ENCODE assay signal across 20 mouse cellular contexts in genomic region chr12:102683979-102684378, GRCm38 (mm10). TPM values are rescaled to one million over a fixed set of nuclear protein-coding genes. Genes with fewer than 3 reads are reported as not detected.
DNase-seq lines count a peak whose midpoint lies in the region; ATAC-seq and TF ChIP-seq lines count a peak whose summit lies in the region.
"Had no signal": no experiment of that assay in that cellular context is flagged by ENCODE, and none has a peak within 500 bp of the region (broad histone marks: within the 10 kb centered on the region; RNA-seq: fewer than 3 reads in every experiment).

No protein-coding gene starts in this region.

- no peaks in the 10 kb centered on the region for H3K36me3 ChIP-seq in forebrain, embryonic 10.5 days (replicated peaks)
- H3K36me3 ChIP-seq in forebrain, embryonic 12.5 days (replicated peaks) = no peaks in the 10 kb centered on the region
- H3K36me3 ChIP-seq in midbrain, embryonic 10.5 days = no peaks in the 10 kb centered on the region
- no peaks in the 10 kb centered on the region for H3K36me3 ChIP-seq in midbrain, embryonic 16.5 days (ENCODE audit: control insufficient read depth, insufficient read depth, low read length)
- H3K36me3 ChIP-seq in forebrain, postnatal 0 days (ENCODE audit: insufficient read depth) = no peaks in the 10 kb centered on the region
- H3K36me3 ChIP-seq in midbrain, postnatal 0 days (ENCODE audit: insufficient read depth, low read length) = peaks cover 2% of the 10 kb centered on the region; the same call in 1 of the 2 replicates
- H3K36me3 ChIP-seq: limb, embryonic 15.5 days had no signal

- H3K4me1 ChIP-seq in forebrain, embryonic 10.5 days = peaks cover 52% of the 10 kb centered on the region
- peaks cover 35% of the 10 kb centered on the region for H3K4me1 ChIP-seq in forebrain, embryonic 12.5 days
- H3K4me1 ChIP-seq in midbrain, embryonic 10.5 days = peaks cover 46% of the 10 kb centered on the region
- peaks cover 22% of the 10 kb centered on the region for H3K4me1 ChIP-seq in midbrain, embryonic 16.5 days (ENCODE audit: control insufficient read depth, insufficient read depth, low read length)
- H3K4me1 ChIP-seq in forebrain, postnatal 0 days (ENCODE audit: insufficient read depth) = peaks cover 26% of the 10 kb centered on the region
- peaks cover 12% of the 10 kb centered on the region for H3K4me1 ChIP-seq in midbrain, postnatal 0 days (ENCODE audit: insufficient read depth, low read length)

- ATAC-seq in forebrain, embryonic 12.5 days (ENCODE audit: low FRiP score) = no peak
- ATAC-seq in midbrain, embryonic 16.5 days = no peak; the same call in 1 of the 2 replicates
- ATAC-seq in forebrain, postnatal 0 days = peak; percentile 72
- peak; percentile 38; the same call in 1 of the 2 replicates for ATAC-seq in midbrain, postnatal 0 days (ENCODE audit: low FRiP score)
- ATAC-seq in inflammation-experienced regulatory T-cells, adult 6 months = no peak

- DNase-seq in forebrain, embryonic 10.5 days (ENCODE audit: extremely low spot score, low spot score) = no peak
- DNase-seq in midbrain, embryonic 10.5 days (ENCODE audit: low spot score) = no peak
- peak; percentile 46 for DNase-seq in forebrain, postnatal 0 days
- DNase-seq in midbrain, postnatal 0 days (ENCODE audit: low spot score) = peak; percentile 48
- DNase-seq in kidney, adult 8-10 months = no peak
- DNase-seq: adrenal gland, postnatal 36 days; embryo, embryonic 11 days; heart, adult 2 months; heart, postnatal 14 days; kidney, adult 18-20 months; kidney, postnatal 4 days; lung, adult 18-20 months; lung, postnatal 36 days; right cerebral cortex, adult 18-20 months; thymus, postnatal 25 days had no signal

- no peak overlapping the region for H3K4me3 ChIP-seq in forebrain, embryonic 10.5 days
- no peak overlapping the region for H3K4me3 ChIP-seq in forebrain, embryonic 12.5 days (replicated peaks)
- no peak overlapping the region for H3K4me3 ChIP-seq in midbrain, embryonic 10.5 days
- no peak overlapping the region for H3K4me3 ChIP-seq in midbrain, embryonic 16.5 days (ENCODE audit: low read depth, low read length)
- no peak overlapping the region for H3K4me3 ChIP-seq in forebrain, postnatal 0 days (ENCODE audit: low read depth, low read length)
- H3K4me3 ChIP-seq in midbrain, postnatal 0 days (ENCODE audit: low read depth, low read length) = no peak overlapping the region
- H3K4me3 ChIP-seq: heart, adult 2 months; left cerebral cortex, adult 2 months; limb, embryonic 15.5 days had no signal

- H3K9me3 ChIP-seq in forebrain, embryonic 10.5 days = no peaks in the 10 kb centered on the region
- no peaks in the 10 kb centered on the region for H3K9me3 ChIP-seq in forebrain, embryonic 12.5 days
- H3K9me3 ChIP-seq in midbrain, embryonic 10.5 days (replicated peaks) = 0 out of 2 replicates have a peak, but pooled peaks cover 4% of the 10 kb centered on the region
- no peaks in the 10 kb centered on the region for H3K9me3 ChIP-seq in midbrain, embryonic 16.5 days (replicated peaks; ENCODE audit: control insufficient read depth, low read length, poor library complexity, severe bottlenecking)
- no peaks in the 10 kb centered on the region for H3K9me3 ChIP-seq in forebrain, postnatal 0 days (ENCODE audit: low read length)
- H3K9me3 ChIP-seq in midbrain, postnatal 0 days (ENCODE audit: low read length) = no peaks in the 10 kb centered on the region
- H3K9me3 ChIP-seq: limb, embryonic 15.5 days had no signal

- H3K4me2 ChIP-seq in forebrain, embryonic 12.5 days = no peak overlapping the region
- H3K4me2 ChIP-seq in midbrain, embryonic 16.5 days (ENCODE audit: low read length) = no peak overlapping the region
- no peak overlapping the region for H3K4me2 ChIP-seq in forebrain, postnatal 0 days (ENCODE audit: low read depth)
- no peak overlapping the region for H3K4me2 ChIP-seq in midbrain, postnatal 0 days (ENCODE audit: low read depth, low read length, poor library complexity, severe bottlenecking)
- H3K4me2 ChIP-seq: limb, embryonic 15.5 days had no signal

- H3K27ac ChIP-seq in forebrain, embryonic 10.5 days = peak overlapping the region; percentile 66; the same call in 1 of the 2 replicates
- no peak overlapping the region for H3K27ac ChIP-seq in forebrain, embryonic 12.5 days
- peak overlapping the region; percentile 38 for H3K27ac ChIP-seq in midbrain, embryonic 10.5 days (replicated peaks)
- H3K27ac ChIP-seq in midbrain, embryonic 16.5 days (ENCODE audit: low read length) = no peak overlapping the region
- H3K27ac ChIP-seq in forebrain, postnatal 0 days (ENCODE audit: low read depth, low read length) = peak overlapping the region; percentile 46; the same call in 1 of the 2 replicates
- H3K27ac ChIP-seq in midbrain, postnatal 0 days (ENCODE audit: low read depth, low read length) = no peak overlapping the region
- H3K27ac ChIP-seq: heart, adult 2 months; left cerebral cortex, adult 2 months; limb, embryonic 15.5 days had no signal

- H3K9ac ChIP-seq in forebrain, embryonic 12.5 days = no peak overlapping the region
- no peak overlapping the region for H3K9ac ChIP-seq in midbrain, embryonic 16.5 days (ENCODE audit: low read depth, low read length)
- no peak overlapping the region for H3K9ac ChIP-seq in forebrain, postnatal 0 days
- no peak overlapping the region for H3K9ac ChIP-seq in midbrain, postnatal 0 days (replicated peaks; ENCODE audit: low read length, poor library complexity, severe bottlenecking)
- H3K9ac ChIP-seq: limb, embryonic 15.5 days had no signal

- no peaks in the 10 kb centered on the region for H3K27me3 ChIP-seq in forebrain, embryonic 10.5 days (ENCODE audit: poor library complexity, severe bottlenecking)
- H3K27me3 ChIP-seq in forebrain, embryonic 12.5 days = no peaks in the 10 kb centered on the region
- H3K27me3 ChIP-seq in midbrain, embryonic 10.5 days (ENCODE audit: low read depth, poor library complexity, severe bottlenecking) = no peaks in the 10 kb centered on the region
- H3K27me3 ChIP-seq in midbrain, embryonic 16.5 days (ENCODE audit: control insufficient read depth, insufficient read depth, low read depth, low read length) = no peaks in the 10 kb centered on the region
- no peaks in the 10 kb centered on the region for H3K27me3 ChIP-seq in forebrain, postnatal 0 days (ENCODE audit: insufficient read depth, low read length)
- H3K27me3 ChIP-seq in midbrain, postnatal 0 days (ENCODE audit: insufficient read depth, low read length) = no peaks in the 10 kb centered on the region
- H3K27me3 ChIP-seq: limb, embryonic 15.5 days had no signal

- WGBS in forebrain, embryonic 10.5 days = 82% methylated on average over 5 of the region's 5 CpGs
- WGBS in forebrain, embryonic 12.5 days = 45% methylated on average over 5 of the region's 5 CpGs
- WGBS in midbrain, embryonic 10.5 days = 56% methylated on average over 5 of the region's 5 CpGs
- WGBS in midbrain, embryonic 16.5 days = 37% methylated on average over 5 of the region's 5 CpGs
- 32% methylated on average over 5 of the region's 5 CpGs for WGBS in forebrain, postnatal 0 days
- WGBS in midbrain, postnatal 0 days = 28% methylated on average over 5 of the region's 5 CpGs

- peak; percentile 12; the same call in 1 of the 2 replicates for TF ChIP-seq CTCF in forebrain, postnatal 0 days (IDR thresholded peaks at IDR 0.05; ENCODE audit: low read depth)
- TF ChIP-seq CTCF in midbrain, postnatal 0 days (IDR thresholded peaks at IDR 0.05) = no peak

RNA-seq across cellular contexts. Expression of gene Itpk1, which starts 20.8 kb away (rescaled TPM):
- 16.5 and 18.5 TPM in 2 replicates for polyA plus RNA-seq in forebrain, embryonic 10.5 days (2016; fragmentation: Nextera tagmentation; extraction: Ambion mirVana)
- 22.5 and 23.1 TPM in 2 replicates for polyA plus RNA-seq in forebrain, embryonic 12.5 days (2016; fragmentation: Nextera tagmentation; extraction: Ambion mirVana)
- 16.1 and 16.9 TPM in 2 replicates for polyA plus RNA-seq in midbrain, embryonic 10.5 days (2016; fragmentation: Nextera tagmentation; extraction: Ambion mirVana)
- 35.8 and 39.3 TPM in 2 replicates for polyA plus RNA-seq in midbrain, embryonic 16.5 days (2015; fragmentation: Nextera tagmentation; extraction: Ambion mirVana)
- total RNA-seq in forebrain, postnatal 0 days (2014; rRNA removed) = 47.5 and 66.5 TPM in 2 replicates
- polyA plus RNA-seq in forebrain, postnatal 0 days (2015; fragmentation: Nextera tagmentation; extraction: Ambion mirVana) = 47.6 and 50.8 TPM in 2 replicates
- 56.0 and 66.6 TPM in 2 replicates for total RNA-seq in midbrain, postnatal 0 days (2014; rRNA removed)
- 39.0 and 40.3 TPM in 2 replicates for polyA plus RNA-seq in midbrain, postnatal 0 days (2015; fragmentation: Nextera tagmentation; extraction: Ambion mirVana)
- 10 to 100 TPM; 13.4 to 31.0 (median 14.1) TPM for polyA plus RNA-seq in inflammation-experienced regulatory T-cells, adult 6 months (2017; shearing (Covaris generic))

RNA-seq across cellular contexts. Expression of gene Moap1, which starts 59.5 kb away (rescaled TPM):
- polyA plus RNA-seq in forebrain, embryonic 10.5 days (2016; fragmentation: Nextera tagmentation; extraction: Ambion mirVana) = 33.8 and 36.5 TPM in 2 replicates
- polyA plus RNA-seq in forebrain, embryonic 12.5 days (2016; fragmentation: Nextera tagmentation; extraction: Ambion mirVana) = 30.1 and 33.4 TPM in 2 replicates
- 38.4 and 44.6 TPM in 2 replicates for polyA plus RNA-seq in midbrain, embryonic 10.5 days (2016; fragmentation: Nextera tagmentation; extraction: Ambion mirVana)
- 76.2 and 78.4 TPM in 2 replicates for polyA plus RNA-seq in midbrain, embryonic 16.5 days (2015; fragmentation: Nextera tagmentation; extraction: Ambion mirVana)
- 35.0 and 47.2 TPM in 2 replicates for total RNA-seq in forebrain, postnatal 0 days (2014; rRNA removed)
- polyA plus RNA-seq in forebrain, postnatal 0 days (2015; fragmentation: Nextera tagmentation; extraction: Ambion mirVana) = 53.4 and 61.4 TPM in 2 replicates
- total RNA-seq in midbrain, postnatal 0 days (2014; rRNA removed) = 20.9 and 26.5 TPM in 2 replicates
- polyA plus RNA-seq in midbrain, postnatal 0 days (2015; fragmentation: Nextera tagmentation; extraction: Ambion mirVana) = 71.8 and 84.8 TPM in 2 replicates
- polyA plus RNA-seq in inflammation-experienced regulatory T-cells, adult 6 months (2017; shearing (Covaris generic)) = 1 to 10 TPM; 4.7 to 6.9 (median 6.2) TPM

RNA-seq across cellular contexts. Expression of gene Tmem251, which starts 59.6 kb away (rescaled TPM):
- 12.0 and 14.2 TPM in 2 replicates for polyA plus RNA-seq in forebrain, embryonic 10.5 days (2016; fragmentation: Nextera tagmentation; extraction: Ambion mirVana)
- polyA plus RNA-seq in forebrain, embryonic 12.5 days (2016; fragmentation: Nextera tagmentation; extraction: Ambion mirVana) = 12.0 and 12.4 TPM in 2 replicates
- 13.2 and 14.0 TPM in 2 replicates for polyA plus RNA-seq in midbrain, embryonic 10.5 days (2016; fragmentation: Nextera tagmentation; extraction: Ambion mirVana)
- polyA plus RNA-seq in midbrain, embryonic 16.5 days (2015; fragmentation: Nextera tagmentation; extraction: Ambion mirVana) = 10.8 and 11.3 TPM in 2 replicates
- total RNA-seq in forebrain, postnatal 0 days (2014; rRNA removed) = 5.7 and 6.0 TPM in 2 replicates
- 12.9 and 13.1 TPM in 2 replicates for polyA plus RNA-seq in forebrain, postnatal 0 days (2015; fragmentation: Nextera tagmentation; extraction: Ambion mirVana)
- 5.9 and 6.2 TPM in 2 replicates for total RNA-seq in midbrain, postnatal 0 days (2014; rRNA removed)
- polyA plus RNA-seq in midbrain, postnatal 0 days (2015; fragmentation: Nextera tagmentation; extraction: Ambion mirVana) = 11.9 and 12.3 TPM in 2 replicates
- 10 to 100 TPM in 1 of 3 experiments, 1 to 10 TPM in 2; 7.7 to 10.5 (median 9.7) TPM for polyA plus RNA-seq in inflammation-experienced regulatory T-cells, adult 6 months (2017; shearing (Covaris generic))

Comparison
In these comparisons a context has a peak if more than half of its experiments do, and no peak if none do; other contexts are left out.
1. DNase-seq: peak in forebrain, postnatal 0 days (single experiment) and midbrain, postnatal 0 days (single experiment); none in forebrain, embryonic 10.5 days (single experiment), midbrain, embryonic 10.5 days (single experiment) and kidney, adult 8-10 months (0 of 2).
2. H3K27ac ChIP-seq: peak in forebrain, embryonic 10.5 days (single experiment), midbrain, embryonic 10.5 days (single experiment) and forebrain, postnatal 0 days (single experiment); none in forebrain, embryonic 12.5 days (single experiment), midbrain, embryonic 16.5 days (single experiment) and midbrain, postnatal 0 days (single experiment).
3. ATAC-seq: peak in forebrain, postnatal 0 days (single experiment) and midbrain, postnatal 0 days (single experiment); none in forebrain, embryonic 12.5 days (single experiment), midbrain, embryonic 16.5 days (single experiment) and inflammation-experienced regulatory T-cells, adult 6 months (single experiment).